Mouse (Mus musculus): ENCODE data around the gene Mrpl34. TPM values are rescaled to one million over a fixed set of nuclear protein-coding genes. Genes with fewer than 3 reads are reported as not detected.

The Mrpl34 gene
- total and polyA plus RNA-seq, 2 experiments from 2014 or later: 75.0 to 145 TPM

GRCm38 (mm10) chr8:71468916-71469315 lies 4.2 kb downstream of the Mrpl34 start, which contains the start of gene Dda1:
TSS of gene Dda1 (plus strand) at chr8:71469199.
- peaks cover 18% of the 10 kb centered on the region for H3K4me1 ChIP-seq (ENCODE audit: insufficient read depth)
- TF ChIP-seq CTCF (IDR thresholded peaks at IDR 0.05; ENCODE audit: low read depth): no peak
- peak within 1 kb of the TSS; percentile 86 for H3K4me2 ChIP-seq (ENCODE audit: low read depth)
- 0% methylated on average over 42 of the region's 52 CpGs for WGBS
- peak within 1 kb of the TSS; percentile 77 for H3K9ac ChIP-seq
- H3K36me3 ChIP-seq (ENCODE audit: insufficient read depth): peaks cover 26% of the 10 kb centered on the region
- DNase-seq (peak; percentile 99), ATAC-seq (peak; percentile 92)
- peak within 1 kb of the TSS; percentile 90 for H3K27ac ChIP-seq (ENCODE audit: low read depth, low read length)
- no peaks in the 10 kb centered on the region for H3K27me3 ChIP-seq (ENCODE audit: insufficient read depth, low read length)
- H3K9me3 ChIP-seq (ENCODE audit: low read length): no peaks in the 10 kb centered on the region
- H3K4me3 ChIP-seq (ENCODE audit: low read depth, low read length): peak within 1 kb of the TSS; percentile 75

- under 1% methylated on average over 24 of the region's 24 CpGs for WGBS
- no peak for TF ChIP-seq CTCF (IDR thresholded peaks at IDR 0.05; ENCODE audit: low read depth)
Observed at GRCm38 (mm10) chr8:71469411-71469810, 4.7 kb downstream of the Mrpl34 start.

GRCm38 (mm10) chr8:71470146-71470912 lies 5.6 kb downstream of the Mrpl34 start:
- H3K9me3 ChIP-seq (ENCODE audit: low read length): no peaks in the 10 kb centered on the region
- no peak for ATAC-seq
- peak overlapping the region; percentile 86 for H3K4me2 ChIP-seq (ENCODE audit: low read depth)
- TF ChIP-seq CTCF (IDR thresholded peaks at IDR 0.05; ENCODE audit: low read depth): no peak
- peak overlapping the region; percentile 77 for H3K9ac ChIP-seq
- H3K27me3 ChIP-seq (ENCODE audit: insufficient read depth, low read length): no peaks in the 10 kb centered on the region
- H3K4me1 ChIP-seq (ENCODE audit: insufficient read depth): peaks cover 15% of the 10 kb centered on the region
- peak overlapping the region; percentile 75 for H3K4me3 ChIP-seq (ENCODE audit: low read depth, low read length)
- peaks cover 39% of the 10 kb centered on the region for H3K36me3 ChIP-seq (ENCODE audit: insufficient read depth)
- no peak for DNase-seq
- peak overlapping the region; percentile 90 for H3K27ac ChIP-seq (ENCODE audit: low read depth, low read length)
- WGBS: 78% methylated on average over 3 of the region's 3 CpGs

More at GRCm38 (mm10) chr8:71469411-71469810, 4.7 kb downstream of the Mrpl34 start:
- Histone ChIP-seq H3K4me2 (ENCODE audit: low read depth) (peak overlapping the region; percentile 86), H3K9me3 (ENCODE audit: low read length) (no peaks in the 10 kb centered on the region), H3K4me1 (ENCODE audit: insufficient read depth) (peaks cover 15% of the 10 kb centered on the region), H3K27me3 (ENCODE audit: insufficient read depth, low read length) (no peaks in the 10 kb centered on the region), H3K4me3 (ENCODE audit: low read depth, low read length) (peak overlapping the region; percentile 75), H3K27ac (ENCODE audit: low read depth, low read length) (peak overlapping the region; percentile 90), H3K9ac (peak overlapping the region; percentile 77), H3K36me3 (ENCODE audit: insufficient read depth) (peaks cover 31% of the 10 kb centered on the region)
- peak; percentile 75 for ATAC-seq
- peak; percentile 85 for DNase-seq

GRCm38 (mm10) chr8:71470913-71471255 lies 6.1 kb downstream of the Mrpl34 start:
- Histone ChIP-seq H3K27me3 (ENCODE audit: insufficient read depth, low read length) (no peaks in the 10 kb centered on the region), H3K27ac (ENCODE audit: low read depth, low read length) (no peak overlapping the region), H3K4me2 (ENCODE audit: low read depth) (no peak overlapping the region), H3K36me3 (ENCODE audit: insufficient read depth) (peaks cover 39% of the 10 kb centered on the region), H3K4me1 (ENCODE audit: insufficient read depth) (peaks cover 10% of the 10 kb centered on the region), H3K9me3 (ENCODE audit: low read length) (no peaks in the 10 kb centered on the region), H3K4me3 (ENCODE audit: low read depth, low read length) (no peak overlapping the region), H3K9ac (no peak overlapping the region)
- ATAC-seq (no peak), DNase-seq (no peak)
- WGBS: 73% methylated on average over 5 of the region's 5 CpGs
- no peak for TF ChIP-seq CTCF (IDR thresholded peaks at IDR 0.05; ENCODE audit: low read depth)

GRCm38 (mm10) chr8:71471861-71472260 lies 7.1 kb downstream of the Mrpl34 start:
- no peaks in the 10 kb centered on the region for H3K27me3 ChIP-seq (ENCODE audit: insufficient read depth, low read length)
- H3K9me3 ChIP-seq (ENCODE audit: low read length): no peaks in the 10 kb centered on the region
- no peak overlapping the region for H3K4me3 ChIP-seq (ENCODE audit: low read depth, low read length)
- ATAC-seq (no peak), DNase-seq (no peak)
- peaks cover 9% of the 10 kb centered on the region for H3K4me1 ChIP-seq (ENCODE audit: insufficient read depth)
- H3K27ac ChIP-seq (ENCODE audit: low read depth, low read length): no peak overlapping the region
- peaks cover 39% of the 10 kb centered on the region for H3K36me3 ChIP-seq (ENCODE audit: insufficient read depth)
- TF ChIP-seq CTCF (IDR thresholded peaks at IDR 0.05; ENCODE audit: low read depth): no peak
- 95% methylated on average over 17 of the region's 17 CpGs for WGBS
- no peak overlapping the region for H3K9ac ChIP-seq
- no peak overlapping the region for H3K4me2 ChIP-seq (ENCODE audit: low read depth)

- WGBS: 92% methylated on average over 8 of the region's 8 CpGs
- Histone ChIP-seq H3K4me2 (ENCODE audit: low read depth) (no peak overlapping the region), H3K9me3 (ENCODE audit: low read length) (no peaks in the 10 kb centered on the region), H3K36me3 (ENCODE audit: insufficient read depth) (peaks cover 39% of the 10 kb centered on the region), H3K27me3 (ENCODE audit: insufficient read depth, low read length) (no peaks in the 10 kb centered on the region), H3K4me1 (ENCODE audit: insufficient read depth) (peaks cover 14% of the 10 kb centered on the region), H3K9ac (no peak overlapping the region), H3K4me3 (ENCODE audit: low read depth, low read length) (no peak overlapping the region), H3K27ac (ENCODE audit: low read depth, low read length) (no peak overlapping the region)
- no peak for ATAC-seq
- peak; percentile 56 for TF ChIP-seq CTCF (IDR thresholded peaks at IDR 0.05; ENCODE audit: low read depth)
- DNase-seq: no peak
Observed at GRCm38 (mm10) chr8:71472601-71473386, 8.0 kb downstream of the Mrpl34 start.

GRCm38 (mm10) chr8:71474344-71474743 lies 9.6 kb downstream of the Mrpl34 start:
- Histone ChIP-seq H3K4me1 (ENCODE audit: insufficient read depth) (peaks cover 14% of the 10 kb centered on the region), H3K9me3 (ENCODE audit: low read length) (no peaks in the 10 kb centered on the region), H3K27me3 (ENCODE audit: insufficient read depth, low read length) (no peaks in the 10 kb centered on the region), H3K4me2 (ENCODE audit: low read depth) (no peak overlapping the region), H3K27ac (ENCODE audit: low read depth, low read length) (no peak overlapping the region), H3K4me3 (ENCODE audit: low read depth, low read length) (no peak overlapping the region), H3K9ac (no peak overlapping the region), H3K36me3 (ENCODE audit: insufficient read depth) (peaks cover 50% of the 10 kb centered on the region)
- no peak for ATAC-seq
- no peak for DNase-seq
- 94% methylated on average over 18 of the region's 18 CpGs for WGBS
- TF ChIP-seq CTCF (IDR thresholded peaks at IDR 0.05; ENCODE audit: low read depth): no peak

Measured in forebrain, postnatal 0 days (tissue).